Mouse (Mus musculus) limb, embryonic 11.5 days (tissue): ENCODE results near the gene Klhl11. TPM values are rescaled to one million over a fixed set of nuclear protein-coding genes. Genes with fewer than 3 reads are reported as not detected.
A peak's percentile ranks its signal among the peaks of the same experiment; 100 is the strongest.

ENCODE experiments used
- ATAC-seq: fragments of 200-750 bp; cut with Nextera tagmentation; 2 replicates; pipeline ENCODE4 v1.8.0; 2017; ENCODE audit warnings: low read depth; ENCODE audit not compliant: insufficient number of reproducible peaks, low FRiP score, low TSS enrichment
- DNase-seq: peaks from one replicate; pipeline ENCODE4 v3.0.0-alpha.2; 2015; ENCODE audit warnings: low spot score
- H3K27ac ChIP-seq: fragments of 300-500 bp; sonication (generic); replicated peaks from 2 replicates; pipeline ENCODE4 v1.5.1; 2014; ENCODE audit warnings: low read depth, mild to moderate bottlenecking, low read length
- H3K27me3 ChIP-seq: fragments of 300-500 bp; sonication (generic); 2 replicates; pipeline ENCODE4 v1.6.1; 2014; ENCODE audit warnings: mild to moderate bottlenecking, low read length, mixed read lengths; ENCODE audit not compliant: control insufficient read depth, insufficient read depth
- H3K36me3 ChIP-seq: fragments of 300-500 bp; sonication (generic); 2 replicates; pipeline ENCODE4 v1.6.1; 2014; ENCODE audit warnings: mild to moderate bottlenecking, low read length, moderate library complexity, mixed read lengths; ENCODE audit not compliant: control insufficient read depth, insufficient read depth
- H3K4me1 ChIP-seq: fragments of 300-500 bp; sonication (generic); 2 replicates; pipeline ENCODE4 v1.6.1; 2014; ENCODE audit warnings: low read length, mixed read lengths; ENCODE audit not compliant: control insufficient read depth, insufficient read depth
- H3K4me2 ChIP-seq: fragments of 300-500 bp; sonication (generic); 2 replicates; pipeline ENCODE4 v1.6.1; 2014; ENCODE audit warnings: low read depth, mild to moderate bottlenecking, moderate library complexity; ENCODE audit not compliant: severe bottlenecking
- H3K4me3 ChIP-seq: fragments of 300-500 bp; sonication (generic); 2 replicates; pipeline ENCODE4 v1.5.1; 2014; ENCODE audit warnings: low read depth, low read length
- H3K9ac ChIP-seq: fragments of 300-500 bp; sonication (generic); 2 replicates; pipeline ENCODE4 v1.6.1; 2014; ENCODE audit warnings: mild to moderate bottlenecking, low read length
- H3K9me3 ChIP-seq: fragments of 300-500 bp; sonication (generic); 2 replicates; pipeline ENCODE4 v1.6.1; 2016; ENCODE audit warnings: low read length; ENCODE audit not compliant: control insufficient read depth
- WGBS: fragments of 180-500 bp; shearing (Covaris S2); extraction: QIAGEN DNeasy Blood & Tissue Kit; methylation state at CpG from one replicate; pipeline ENCODE4 v1.1.7; 2014; 5-methylcytosine and 5-hydroxymethylcytosine counted together
- microRNA-seq: library from miRNA; unstranded; fragments of <30 nt; microRNA quantifications from one replicate; pipeline ENCODE4, GENCODE M21; 2016
- polyA plus RNA-seq: library from polyadenylated mRNA; unstranded; fragments of >200 nt; fragmentation: Nextera tagmentation; extraction: Ambion mirVana; gene quantifications from 2 replicates; pipeline ENCODE4 v1.2.1, GENCODE M21; 2014

Klhl11 gene
- polyA plus RNA-seq, 1 experiment from 2014 or later: 13.8 TPM

GRCm38 (mm10) chr11:100414021-100414913, 58.3 kb downstream of the Klhl11 start, which contains the start of gene P3h4:
TSS of gene P3h4 (minus strand) at chr11:100414836.
- peak within 1 kb of the TSS; percentile 90 for H3K27ac ChIP-seq
- peak; percentile 90 for DNase-seq
- H3K9me3 ChIP-seq: no peaks in the 10 kb centered on the region
- peak; percentile 92 for ATAC-seq
- H3K4me2 ChIP-seq: peak within 1 kb of the TSS; percentile 90
- WGBS: 1% methylated on average over 91 of the region's 93 CpGs
- H3K4me3 ChIP-seq: peak within 1 kb of the TSS; percentile 72
- H3K9ac ChIP-seq: peak within 1 kb of the TSS; percentile 85
- no peaks in the 10 kb centered on the region for H3K27me3 ChIP-seq
- no peaks in the 10 kb centered on the region for H3K36me3 ChIP-seq
- peaks cover 24% of the 10 kb centered on the region for H3K4me1 ChIP-seq

GRCm38 (mm10) chr11:100413541-100413940, 59.0 kb downstream of the Klhl11 start:
- Histone ChIP-seq H3K4me3 (peak overlapping the region; percentile 72), H3K27ac (0 out of 2 replicates have a peak overlapping the region, but pooled peaks have one; percentile 90), H3K27me3 (no peaks in the 10 kb centered on the region), H3K4me2 (peak overlapping the region; percentile 90), H3K9me3 (no peaks in the 10 kb centered on the region), H3K36me3 (peaks cover 4% of the 10 kb centered on the region; the same call in 1 of the 2 replicates), H3K9ac (peak overlapping the region; percentile 78), H3K4me1 (peaks cover 24% of the 10 kb centered on the region)
- DNase-seq (no peak), ATAC-seq (no peak)
- WGBS: 74% methylated on average over 11 of the region's 11 CpGs

Small RNAs within 50 kb of the gene (microRNA-seq; reads per million reads assigned to microRNA genes)
- not detected for gene Gm27374
- gene Mir7116: 0.92 reads per million

Other genes with a start within 250 kb of the Klhl11 start
- gene Krt16, start 223.8 kb downstream of the Klhl11 start, polyA plus RNA-seq: not detected in 2 replicates
- gene Krt17, start 211.7 kb downstream of the Klhl11 start, polyA plus RNA-seq: 11.2 and 11.6 TPM in 2 replicates
- 0.09 and 0.26 TPM in 2 replicates for gene Krt42, start 202.9 kb downstream of the Klhl11 start, polyA plus RNA-seq
- 1,608 and 1,642 TPM in 2 replicates for gene Eif1, start 152.9 kb downstream of the Klhl11 start, polyA plus RNA-seq
- gene Gast, start 138.3 kb downstream of the Klhl11 start, polyA plus RNA-seq: not detected in 2 replicates
- 0.38 and 0.39 TPM in 2 replicates for gene Hap1, start 116.6 kb downstream of the Klhl11 start, polyA plus RNA-seq
- 29.8 and 32.3 TPM in 2 replicates for gene Jup, start 75.0 kb downstream of the Klhl11 start, polyA plus RNA-seq
- 36.7 and 40.2 TPM in 2 replicates for gene P3h4, start 57.9 kb downstream of the Klhl11 start, polyA plus RNA-seq
- gene Fkbp10, start 57.0 kb downstream of the Klhl11 start, polyA plus RNA-seq: 81.3 and 85.4 TPM in 2 replicates
- gene Nt5c3b, start 30.9 kb downstream of the Klhl11 start, polyA plus RNA-seq: 157 and 160 TPM in 2 replicates
- 0.93 and 1.0 TPM in 2 replicates for gene Klhl10, start 30.8 kb downstream of the Klhl11 start, polyA plus RNA-seq
- 182 and 195 TPM in 2 replicates for gene Acly, start 55.3 kb upstream of the Klhl11 start, polyA plus RNA-seq
- gene Ttc25, start 72.9 kb upstream of the Klhl11 start, polyA plus RNA-seq: 0.62 and 1.1 TPM in 2 replicates
- gene Cnp, start 102.2 kb upstream of the Klhl11 start, polyA plus RNA-seq: 21.9 and 23.8 TPM in 2 replicates
- gene Nkiras2, start 146.5 kb upstream of the Klhl11 start, polyA plus RNA-seq: 80.9 and 90.2 TPM in 2 replicates
- 69.9 and 98.4 TPM in 2 replicates for gene Dnajc7, start 147.4 kb upstream of the Klhl11 start, polyA plus RNA-seq
- gene Zfp385c, start 219.7 kb upstream of the Klhl11 start, polyA plus RNA-seq: 0.19 and 0.57 TPM in 2 replicates
- 2.0 and 2.8 TPM in 2 replicates for gene Dhx58, start 231.5 kb upstream of the Klhl11 start, polyA plus RNA-seq
- gene Kat2a, start 239.7 kb upstream of the Klhl11 start, polyA plus RNA-seq: 60.1 and 68.9 TPM in 2 replicates
- gene Hspb9, start 241.1 kb upstream of the Klhl11 start, polyA plus RNA-seq: 0.24 and 0.41 TPM in 2 replicates